Mouse (Mus musculus) C2C12 (cell line): Measurements from ENCODE around the gene Erf.

Experiments
- CTCF ChIP-seq: IDR thresholded peaks from one replicate; pipeline ENCODE4 v1.5.1; 2011; ENCODE audit not compliant: control insufficient read depth, insufficient read depth, insufficient read length
- FOSL1 ChIP-seq: IDR thresholded peaks from one replicate; pipeline ENCODE4 v1.8.0; 2011; ENCODE audit warnings: mild to moderate bottlenecking, low read length; ENCODE audit not compliant: poor library complexity, insufficient read depth, severe bottlenecking
- MAX ChIP-seq: IDR thresholded peaks from one replicate; pipeline ENCODE4 v1.6.1; 2011; ENCODE audit warnings: mild to moderate bottlenecking, control low read depth
- MYOD1 ChIP-seq: IDR thresholded peaks from one replicate; pipeline ENCODE4 v1.6.1; 2011; ENCODE audit warnings: low read depth; ENCODE audit not compliant: control insufficient read depth, insufficient read length
- MYOG ChIP-seq: IDR thresholded peaks from one replicate; pipeline ENCODE4 v1.6.1; 2011; ENCODE audit not compliant: control insufficient read depth, insufficient read length; ENCODE audit errors: extremely low read depth
- USF1 ChIP-seq: IDR thresholded peaks from one replicate; pipeline ENCODE4 v1.6.1; 2011; ENCODE audit warnings: low read depth, mild to moderate bottlenecking, control low read depth, moderate library complexity

GRCm38 (mm10) chr7:25244562-25245369 lies 5.8 kb downstream of the Erf start:
- TF ChIP-seq CTCF (no peak), MAX (no peak), USF1 (no peak), MYOD1 (no peak), FOSL1 (no peak), MYOG (no peak)
